Mouse (Mus musculus): ENCODE measurements around the gene Cntrob.

The Cntrob gene

DNA sequence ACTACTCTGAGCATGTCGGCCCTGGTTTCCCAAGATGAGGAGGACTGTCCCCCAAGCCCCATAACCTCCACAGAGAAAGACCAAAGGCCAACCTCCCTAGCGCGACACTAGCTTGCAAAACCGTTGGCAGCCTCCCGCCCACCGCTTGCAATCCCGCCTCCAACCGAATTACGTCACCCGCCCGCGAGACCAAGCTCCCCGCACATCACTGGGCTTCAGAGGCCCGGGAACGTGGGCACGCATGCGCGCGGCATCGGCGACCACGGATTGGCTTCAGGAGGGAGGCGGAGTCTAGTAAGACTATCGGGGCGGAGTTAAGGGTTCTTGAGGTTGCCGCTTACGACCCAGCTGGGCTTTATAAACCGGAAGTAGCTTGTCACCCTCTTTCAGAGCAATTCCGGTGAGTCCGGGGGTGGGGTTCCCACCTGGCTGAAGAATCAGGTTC is at the start of gene Cntrob, which contains the start of gene Trappc1:
Gene Cntrob (minus strand): TSS at position 109 of the 445 bp plus-strand sequence.
Gene Trappc1 (plus strand): TSS at position 314 of the 445 bp plus-strand sequence.
- peak; percentile 100 for DNase-seq (ENCODE audit: low read depth)

DNA sequence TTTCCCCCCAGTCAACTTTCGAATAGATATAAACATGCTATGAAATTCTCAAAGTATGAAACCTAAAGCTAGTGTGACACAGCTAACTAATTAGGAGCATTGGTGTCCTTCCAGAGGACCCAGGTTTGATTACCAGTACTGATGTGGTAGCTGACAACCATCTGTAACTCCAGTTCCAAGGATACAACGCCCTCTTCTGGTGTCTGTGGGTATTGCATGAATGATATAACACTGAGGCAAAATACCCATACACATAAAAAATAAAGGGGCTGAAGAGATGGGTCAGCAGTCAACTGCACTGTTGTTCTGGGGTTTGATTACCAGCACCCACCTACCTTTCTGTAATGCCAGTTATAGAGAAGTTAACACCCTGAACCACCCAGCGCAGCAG is 49.2 kb upstream of the Cntrob start:
- peak; percentile 40 for DNase-seq (ENCODE audit: low read depth)

DNA sequence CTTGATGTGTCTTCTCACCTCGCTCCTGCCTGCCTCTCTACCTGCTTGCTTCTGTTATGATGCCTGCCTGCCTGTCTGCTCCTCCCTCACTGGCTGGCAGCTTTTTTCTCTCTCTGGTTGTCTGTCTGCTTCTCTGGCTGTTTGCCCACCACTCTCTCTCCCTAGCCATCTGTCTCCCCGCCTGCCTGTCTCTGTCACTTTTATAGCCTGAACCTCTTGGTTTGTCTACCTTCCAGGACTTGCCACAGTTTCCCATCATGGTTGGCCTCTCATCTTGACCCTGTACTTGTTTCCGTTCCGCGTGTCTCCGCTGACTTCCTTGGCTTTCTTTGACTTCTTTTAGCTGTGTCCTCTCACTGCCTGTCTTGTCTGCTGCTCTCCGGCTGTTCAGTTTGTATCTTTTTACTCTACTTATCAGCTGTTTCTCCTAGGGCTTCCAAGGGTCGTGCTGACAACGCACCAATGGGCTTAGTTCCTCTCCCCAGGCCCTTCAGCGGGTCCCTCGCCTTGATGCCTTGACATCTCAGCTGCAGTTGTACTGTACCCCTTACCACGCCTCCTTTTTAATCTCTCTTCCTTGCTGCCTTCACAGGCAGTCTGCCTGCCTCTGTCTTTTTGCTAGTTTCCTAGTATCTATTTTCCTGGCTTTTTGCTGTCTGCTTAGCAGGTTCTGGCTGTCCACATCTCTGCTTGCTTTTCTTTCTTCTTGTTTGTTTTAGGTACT is 48.6 kb upstream of the Cntrob start:
- no peak for DNase-seq (ENCODE audit: low read depth)

DNA sequence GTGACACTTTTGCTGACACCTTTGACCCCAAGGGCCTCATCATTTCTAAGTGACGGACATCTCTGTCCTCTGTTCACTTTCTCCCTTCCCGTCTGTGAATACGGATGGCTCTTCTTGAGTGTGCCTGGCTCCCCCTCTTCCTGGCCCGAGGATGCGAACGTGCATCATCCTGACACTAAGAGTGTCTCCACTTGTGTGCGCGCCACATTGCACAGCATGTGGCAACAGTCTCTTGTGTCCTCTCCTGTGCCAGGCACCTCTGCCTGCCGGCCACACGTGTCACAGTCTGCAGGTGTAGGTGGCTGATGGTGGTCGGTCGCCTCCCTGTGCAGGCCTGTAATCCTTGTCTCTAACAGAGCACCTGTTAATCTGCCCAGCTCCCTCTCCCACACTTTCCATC is 48.0 kb upstream of the Cntrob start:
- DNase-seq (ENCODE audit: low read depth): no peak

DNA sequence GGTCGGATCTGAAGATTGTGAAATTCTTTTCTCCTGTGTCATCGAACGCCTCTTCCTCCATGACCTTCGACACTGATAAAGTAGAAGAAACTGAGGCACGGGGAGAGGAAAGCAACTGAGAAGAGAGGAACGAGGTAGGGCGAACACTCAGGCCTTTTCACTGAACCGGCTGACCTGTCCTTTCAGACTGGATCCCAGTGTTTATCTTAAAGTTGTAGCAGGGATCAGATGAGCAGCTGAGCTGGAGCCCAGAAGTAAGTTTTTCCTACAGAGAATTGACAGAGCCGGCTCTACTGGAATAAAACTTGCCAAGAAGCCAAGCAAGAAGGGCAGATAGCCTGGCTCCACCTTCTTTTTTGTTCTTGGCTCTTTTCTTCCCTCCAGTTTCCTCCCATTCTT is 47.2 kb upstream of the Cntrob start:
- DNase-seq (ENCODE audit: low read depth): no peak

DNA sequence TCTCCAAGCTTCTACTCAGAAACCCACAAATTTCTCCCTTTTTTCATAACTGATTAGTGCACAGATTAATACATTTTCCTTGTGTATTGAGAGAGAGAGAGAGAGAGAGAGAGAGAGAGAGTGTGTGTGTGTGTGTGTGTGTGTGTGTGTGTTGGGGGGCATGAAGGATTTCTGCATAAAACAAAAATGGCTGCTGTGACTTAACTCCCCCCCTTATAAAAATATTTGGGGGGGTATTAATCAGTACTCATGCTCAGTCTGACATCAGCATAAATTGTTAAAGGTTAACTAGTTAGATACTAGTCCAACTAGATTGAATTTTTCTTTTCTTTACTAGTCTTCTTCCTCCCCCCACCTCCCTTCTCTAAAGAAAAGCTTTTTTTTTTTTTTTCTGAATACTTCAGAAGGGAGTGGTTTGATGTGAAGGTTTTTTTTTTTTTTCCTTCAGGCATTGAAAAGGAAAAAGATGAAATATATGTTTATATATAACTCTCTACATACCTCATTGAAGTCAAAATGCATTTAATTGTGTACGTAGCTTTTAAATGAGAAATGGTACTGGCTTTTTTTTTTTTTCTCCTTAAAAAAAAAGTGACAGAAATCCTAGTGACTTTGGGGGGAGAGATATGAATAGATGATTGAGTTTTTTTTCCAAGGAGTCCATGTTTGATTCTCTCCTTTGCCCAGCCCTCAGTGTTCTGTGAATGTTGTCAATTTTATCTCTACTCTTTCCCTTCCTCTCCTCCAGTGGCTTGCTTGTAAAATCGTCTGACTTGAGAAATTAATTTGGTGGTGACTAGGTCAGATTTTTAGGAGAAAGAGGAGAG is 46.6 kb upstream of the Cntrob start:
- peak; percentile 52 for DNase-seq (ENCODE audit: low read depth)

DNA sequence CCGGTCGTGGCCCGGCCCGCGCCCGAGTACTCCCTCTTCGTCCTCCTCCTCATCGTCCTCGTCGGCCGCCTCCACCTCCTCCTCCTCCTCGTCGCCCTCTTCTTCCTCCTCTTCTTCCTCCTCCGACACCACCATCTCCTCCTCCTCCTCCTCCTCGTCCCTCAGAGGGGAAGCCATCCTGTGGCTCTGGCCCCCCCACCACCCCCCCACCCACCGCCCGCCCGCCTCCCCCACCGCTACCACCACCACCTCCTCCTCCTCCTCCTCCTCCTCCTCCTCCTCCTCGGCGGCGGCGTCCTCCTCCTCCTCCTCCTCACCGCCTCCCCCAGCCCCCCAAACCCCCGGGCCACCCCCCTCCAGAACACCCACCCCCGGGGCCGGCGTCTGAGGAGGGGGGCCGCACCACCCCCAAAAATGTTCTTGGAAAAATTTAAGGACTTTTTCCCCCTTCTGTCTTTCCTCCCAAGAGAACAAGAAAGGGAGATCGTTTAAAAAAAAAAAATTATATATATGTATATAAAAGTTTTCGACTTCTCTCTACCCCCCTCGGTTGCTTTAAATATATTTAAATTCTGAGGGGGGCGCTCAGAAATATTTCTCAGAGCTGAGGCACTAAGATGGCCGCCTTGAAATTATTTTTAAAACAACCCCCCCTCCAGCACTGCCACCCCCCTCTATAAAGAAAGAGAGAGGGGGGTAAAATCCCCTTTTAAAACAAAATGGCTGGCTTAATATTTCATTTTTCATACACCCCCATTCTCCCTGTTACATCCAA is 45.8 kb upstream of the Cntrob start, which contains the start of gene Chd3:
Gene Chd3 (minus strand): TSS at position 192 of the 775 bp plus-strand sequence.
- DNase-seq (ENCODE audit: low read depth): peak; percentile 44

DNA sequence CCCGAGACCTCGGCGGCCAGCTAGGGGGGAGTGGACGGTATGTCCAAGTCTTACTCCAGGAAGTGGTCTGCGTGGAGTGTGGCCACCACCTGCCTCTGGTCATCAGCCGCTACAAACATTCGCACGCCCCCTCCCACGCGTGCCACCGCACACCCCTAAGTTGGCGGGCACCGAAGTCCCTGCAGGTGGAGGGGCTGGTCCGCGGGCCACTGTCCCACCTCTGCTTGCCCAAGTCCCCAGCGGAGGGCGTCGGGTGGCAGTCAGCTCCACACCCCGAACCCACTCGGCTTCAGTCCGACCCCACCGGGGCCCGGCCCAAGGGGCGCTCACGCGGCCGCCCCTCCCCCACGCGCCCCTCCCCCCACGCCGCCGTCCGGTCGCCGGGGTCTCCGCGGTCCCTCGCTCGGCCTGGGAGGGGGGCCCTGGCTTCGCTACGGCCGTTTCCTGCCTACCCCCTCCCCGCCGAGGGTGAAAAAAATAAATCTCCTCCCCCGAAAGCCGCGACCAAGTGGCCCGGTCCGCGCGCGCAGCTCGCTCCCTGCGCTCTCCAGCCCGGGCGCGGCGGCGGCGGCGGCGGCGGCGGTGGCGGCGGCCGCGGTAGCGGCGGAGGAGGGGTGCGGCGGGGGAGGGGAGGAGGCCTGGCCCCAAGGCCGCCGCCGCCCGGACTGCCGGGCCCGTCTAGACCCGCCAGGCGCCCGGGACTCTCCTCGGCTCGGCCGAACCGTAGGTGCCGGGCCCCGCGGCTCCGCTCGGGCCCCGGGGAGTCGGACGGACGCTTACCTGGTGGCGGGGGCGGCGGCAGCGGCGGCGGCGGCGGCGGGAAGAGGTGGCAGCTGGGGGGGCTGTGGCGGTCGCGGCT is 45.0 kb upstream of the Cntrob start:
- DNase-seq (ENCODE audit: low read depth): peak; percentile 32

DNA sequence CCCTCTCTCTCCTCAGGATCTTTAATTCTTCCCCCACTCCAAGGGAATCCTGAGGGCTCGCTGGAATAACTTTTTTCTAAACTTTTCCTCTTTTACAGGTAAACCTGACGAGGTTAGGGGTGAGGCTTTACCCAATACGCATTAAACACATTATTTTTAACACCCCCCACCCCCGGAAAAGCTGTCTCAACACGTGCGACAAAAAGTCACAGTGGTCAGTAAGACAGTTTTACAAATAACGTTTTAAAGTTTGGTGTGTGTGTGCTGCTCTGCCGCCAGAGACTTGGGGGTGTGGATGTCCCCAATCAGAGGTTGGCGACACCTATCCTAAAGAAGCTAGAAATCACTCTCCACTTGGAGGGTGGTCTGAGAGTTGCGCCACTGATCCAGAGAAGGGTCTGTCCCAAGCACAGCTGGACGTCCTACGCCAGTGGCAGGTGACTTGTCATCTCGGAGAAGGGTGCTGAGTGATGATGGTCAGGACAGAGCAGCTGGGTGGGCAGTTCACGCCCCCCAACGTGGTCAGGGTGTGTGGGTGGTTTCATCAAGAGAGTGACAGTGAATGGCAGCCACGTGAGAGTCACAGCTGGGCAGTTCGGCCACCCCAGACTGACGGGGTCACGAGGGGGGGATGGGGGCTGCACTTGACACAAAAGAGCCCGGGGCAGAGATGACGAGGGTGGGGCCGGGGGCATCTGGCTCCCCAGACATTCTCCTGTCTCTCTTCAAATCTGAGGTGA is 44.2 kb upstream of the Cntrob start:
- DNase-seq (ENCODE audit: low read depth): peak; percentile 75

DNA sequence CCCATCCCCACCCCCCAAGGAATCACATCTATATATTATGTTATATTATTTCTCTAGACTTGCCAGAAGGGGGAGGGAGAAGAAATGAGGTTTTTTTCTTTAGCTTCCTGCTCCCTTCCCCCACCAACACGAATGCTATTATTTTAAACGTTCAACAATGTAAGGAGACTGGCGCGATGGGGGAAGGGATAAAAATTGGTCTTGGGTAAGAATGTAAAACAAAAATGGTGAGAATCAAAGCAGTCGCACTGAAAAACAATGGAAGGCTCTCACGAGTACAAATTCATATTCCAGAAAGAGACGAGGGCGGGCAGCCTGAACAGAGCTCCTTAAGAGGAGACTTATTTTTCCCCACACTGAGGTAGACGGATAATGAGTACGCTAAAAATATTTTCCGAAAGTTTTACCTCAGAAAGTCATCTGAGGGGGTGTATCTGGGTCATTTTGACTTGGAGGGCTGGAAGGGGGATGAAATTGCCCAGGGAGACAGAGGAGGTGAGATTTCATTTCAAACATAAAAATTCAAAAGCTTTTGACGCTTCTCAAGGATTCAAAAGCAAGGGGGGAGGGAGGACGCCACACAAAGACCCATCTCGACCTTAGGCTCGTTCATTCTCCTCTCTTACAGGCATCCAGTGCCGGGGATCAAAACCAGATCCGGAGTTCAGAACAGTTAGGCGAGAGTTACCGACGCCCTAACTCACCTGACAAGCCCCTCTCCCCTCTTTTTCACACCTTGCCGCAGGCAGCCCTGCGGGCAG is 43.5 kb upstream of the Cntrob start:
- no peak for DNase-seq (ENCODE audit: low read depth)

DNA sequence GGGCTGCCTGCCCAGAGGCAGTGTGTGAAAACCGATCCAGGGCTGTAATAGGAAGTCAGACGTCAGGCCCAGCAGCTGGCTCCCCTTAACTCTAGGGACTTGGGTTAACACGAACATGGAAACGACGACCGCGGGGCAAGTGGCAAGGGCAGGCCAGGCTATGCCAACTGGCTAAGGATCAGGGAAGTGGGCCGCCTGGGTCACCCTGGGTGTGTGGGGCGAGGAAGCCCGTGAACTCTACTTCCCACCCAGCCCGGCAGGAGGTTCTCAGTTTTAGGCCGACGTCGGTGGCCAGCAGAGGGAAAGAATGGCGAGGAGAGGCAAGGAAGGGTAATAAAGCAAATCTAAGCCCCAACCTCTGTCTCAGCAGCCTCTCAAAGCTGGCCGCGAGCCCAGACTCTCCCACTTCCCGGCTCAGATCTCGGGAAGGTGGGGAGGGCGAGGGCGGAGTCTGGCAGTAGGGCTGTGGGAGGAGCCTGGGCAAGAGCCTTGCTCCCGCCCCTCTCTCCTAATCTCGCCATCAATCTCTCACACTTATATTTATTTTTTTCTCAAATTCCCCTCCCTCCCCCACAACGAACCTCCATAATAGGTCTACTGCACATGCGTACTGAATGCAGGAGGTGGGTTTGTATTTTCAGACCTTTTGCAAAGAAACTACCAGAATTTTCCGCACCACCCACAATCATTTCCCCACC is 42.7 kb upstream of the Cntrob start:
- peak; percentile 100 for DNase-seq (ENCODE audit: low read depth)

DNA sequence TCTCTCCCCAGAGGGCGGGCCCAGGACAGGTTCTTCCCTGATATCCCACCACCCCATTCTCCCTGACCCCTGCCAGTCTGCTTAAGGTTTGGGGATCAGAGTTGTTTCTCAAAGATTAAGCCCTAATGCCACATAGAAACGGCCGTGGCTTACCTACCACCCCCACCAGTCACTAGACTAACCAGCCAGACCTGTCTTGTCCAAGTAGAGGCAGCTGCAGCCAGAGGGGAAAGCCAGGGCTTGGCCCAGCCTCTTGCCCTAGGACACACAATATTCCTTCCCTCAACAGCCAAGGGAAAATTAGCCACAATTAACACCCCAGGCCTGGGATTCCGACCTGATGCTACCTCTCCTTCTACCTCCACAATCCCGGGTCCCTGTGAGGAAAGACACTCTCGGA is 42.1 kb upstream of the Cntrob start:
- no peak for DNase-seq (ENCODE audit: low read depth)

DNA sequence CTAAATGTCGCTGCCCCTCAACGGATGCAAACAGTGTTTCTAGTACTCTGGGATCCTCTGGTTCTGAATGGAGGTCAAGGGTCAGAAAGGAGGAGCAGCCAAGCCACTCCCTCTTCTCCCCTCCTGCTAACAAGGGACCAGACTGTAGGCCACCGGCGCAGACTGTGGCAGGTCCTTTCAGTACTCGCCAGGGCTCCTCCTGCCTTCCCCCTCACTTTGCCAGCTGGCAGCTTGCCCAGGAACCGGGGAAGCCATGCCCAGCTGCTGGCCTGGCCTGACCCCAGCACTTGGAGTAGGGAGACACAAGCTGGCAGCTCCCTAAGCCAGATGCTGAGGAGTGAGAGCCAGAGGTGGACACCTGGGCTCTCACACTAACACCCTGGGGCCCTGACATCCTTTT is 41.3 kb upstream of the Cntrob start:
- DNase-seq (ENCODE audit: low read depth): peak; percentile 81

DNA sequence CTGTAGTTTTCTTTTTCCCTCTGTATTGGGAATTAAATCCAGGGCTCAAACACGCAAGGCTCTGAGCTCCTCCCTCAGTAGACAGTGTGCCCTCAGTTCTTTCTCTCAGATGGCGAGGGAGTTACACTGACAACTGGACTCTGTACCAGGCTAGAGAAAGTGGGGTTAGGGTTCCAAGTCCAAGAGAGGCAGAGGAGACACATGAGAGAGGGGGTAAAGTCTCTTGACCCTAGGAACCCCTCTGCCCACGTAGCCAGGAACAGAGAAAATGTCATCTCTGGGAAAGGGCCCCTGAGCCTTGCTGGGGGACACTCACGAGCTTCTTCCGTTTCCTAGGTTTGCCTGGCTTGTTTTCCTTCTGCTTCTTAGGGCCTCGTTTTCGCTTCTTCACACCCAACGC is 40.8 kb upstream of the Cntrob start:
- no peak for DNase-seq (ENCODE audit: low read depth)

DNA sequence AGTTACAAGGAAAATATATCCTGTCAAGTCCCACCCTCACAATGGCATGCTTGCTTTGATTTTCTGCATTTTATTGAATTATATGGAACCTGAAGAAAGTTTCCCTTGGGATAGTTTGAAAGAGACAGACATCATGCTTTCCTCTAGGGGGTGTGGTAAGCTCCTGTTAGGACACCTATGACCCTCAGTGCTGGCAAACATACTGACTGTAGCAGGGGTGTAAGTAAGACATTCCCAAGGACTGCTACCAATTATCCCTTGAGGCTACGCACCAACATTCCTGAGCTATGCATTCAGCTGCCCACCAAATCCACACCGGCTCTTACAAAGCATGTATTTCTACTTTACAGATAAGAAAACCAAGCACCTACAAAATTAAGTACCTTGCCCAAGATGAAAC is 38.9 kb upstream of the Cntrob start:
- DNase-seq (ENCODE audit: low read depth): peak; percentile 32

DNA sequence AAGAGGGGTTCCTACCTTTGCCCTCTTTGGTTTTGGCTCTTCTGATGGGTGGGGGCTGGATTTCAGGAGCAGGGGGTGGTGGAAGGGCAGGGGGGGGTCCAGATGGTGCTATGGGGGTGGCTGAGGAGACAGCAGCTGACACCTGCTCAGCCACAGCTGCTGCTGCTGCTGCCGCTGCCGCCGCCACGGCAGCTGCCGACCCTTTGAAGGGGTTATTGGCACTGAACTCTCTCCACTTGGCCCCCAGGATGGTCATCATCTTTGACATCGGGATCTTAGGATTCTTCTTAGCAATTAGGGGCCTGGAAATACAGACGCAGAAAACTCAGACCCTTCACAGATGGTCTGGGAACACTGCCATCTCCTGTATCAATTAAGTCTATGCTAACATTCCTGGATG is 38.4 kb upstream of the Cntrob start:
- no peak for DNase-seq (ENCODE audit: low read depth)

DNA sequence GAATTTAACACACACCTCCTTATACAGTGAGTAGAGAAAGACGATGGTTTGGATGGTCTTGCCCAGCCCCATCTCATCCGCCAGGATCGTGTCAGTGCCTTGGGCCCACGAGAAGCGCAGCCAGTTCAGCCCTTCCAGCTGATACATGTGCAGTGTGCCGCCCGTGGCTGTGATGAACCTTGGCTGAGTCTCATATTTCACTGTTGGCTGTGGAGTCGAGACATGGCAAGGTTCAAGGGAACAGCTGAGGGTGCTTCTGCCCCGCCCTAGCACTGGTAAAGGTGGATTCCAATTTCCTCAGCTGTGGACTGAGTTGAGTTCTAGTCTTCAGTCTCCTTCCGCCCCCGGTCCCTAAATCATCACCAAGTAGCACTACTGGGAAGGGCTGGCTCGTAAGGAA is 34.1 kb upstream of the Cntrob start:
- no peak for DNase-seq (ENCODE audit: low read depth)

DNA sequence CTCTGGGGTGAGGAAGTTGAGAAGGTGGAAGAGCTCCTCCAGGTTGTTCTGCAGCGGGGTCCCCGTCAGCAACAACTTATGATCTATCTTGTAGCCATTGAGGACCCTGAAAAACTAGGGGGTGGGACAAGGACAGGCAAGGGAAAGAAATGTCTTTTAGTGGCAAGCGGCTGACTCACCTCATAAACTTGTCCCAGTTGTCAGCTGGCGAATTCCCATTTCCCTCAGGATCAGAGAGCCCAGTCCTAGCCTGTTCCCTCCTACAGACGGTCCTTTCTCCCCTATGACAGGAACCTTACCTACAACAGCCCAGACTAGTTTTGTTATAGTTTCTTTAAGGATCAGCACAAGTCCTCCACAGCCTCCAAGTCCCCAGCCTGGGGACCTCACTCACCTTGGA is 33.0 kb upstream of the Cntrob start:
- no peak for DNase-seq (ENCODE audit: low read depth)

DNA sequence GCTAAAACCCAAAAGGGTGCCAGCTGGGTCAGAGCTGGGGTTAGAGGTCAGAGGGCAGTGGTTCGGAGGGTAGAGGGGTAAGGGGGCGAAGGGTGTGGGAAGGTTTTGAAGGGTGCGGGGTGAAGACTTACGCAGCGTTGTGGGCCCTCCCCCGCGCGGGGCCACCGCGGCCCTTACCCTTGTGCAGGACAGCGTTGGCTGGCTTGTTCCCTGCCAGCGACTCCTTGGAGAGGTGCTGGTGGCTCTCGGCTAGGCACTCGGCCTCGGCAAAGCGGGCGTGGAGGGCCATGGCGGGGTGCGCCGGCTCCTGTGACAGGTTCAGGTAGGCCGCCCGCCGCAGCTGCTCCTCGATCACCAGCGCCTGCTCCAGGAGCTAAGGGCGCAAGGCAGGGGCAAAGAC is 22.9 kb upstream of the Cntrob start:
- DNase-seq (ENCODE audit: low read depth): no peak
